Mouse (Mus musculus) limb, embryonic 15.5 days (tissue): ENCODE measurements at regions not wholly inside any gene's neighbourhood (a gene's known extent, or its start where the extent isn't known, plus 50 kb on each side); places are given as distances from the start of the nearest gene placed in this dataset.

Experiments
- ATAC-seq: fragments of 200-750 bp; cut with Nextera tagmentation; 2 replicates; pipeline ENCODE4 v1.8.0; 2017; ENCODE audit warnings: low read depth, moderate TSS enrichment; ENCODE audit not compliant: insufficient number of reproducible peaks, low FRiP score, low TSS enrichment
- H3K27ac ChIP-seq: fragments of 300-500 bp; sonication (generic); 2 replicates; pipeline ENCODE4 v1.5.1; 2015; ENCODE audit warnings: moderate library complexity, mild to moderate bottlenecking, inconsistent platforms
- H3K27me3 ChIP-seq: fragments of 300-500 bp; sonication (generic); 2 replicates; pipeline ENCODE4 v1.6.1; 2015; ENCODE audit warnings: inconsistent platforms
- H3K36me3 ChIP-seq: fragments of 300-500 bp; sonication (generic); 2 replicates; pipeline ENCODE4 v1.6.1; 2015; ENCODE audit warnings: inconsistent platforms
- H3K4me1 ChIP-seq: fragments of 300-500 bp; sonication (generic); 2 replicates; pipeline ENCODE4 v1.6.1; 2015; ENCODE audit warnings: inconsistent platforms
- H3K4me2 ChIP-seq: fragments of 300-500 bp; sonication (generic); 2 replicates; pipeline ENCODE4 v1.6.1; 2015; ENCODE audit warnings: mild to moderate bottlenecking, inconsistent platforms
- H3K4me3 ChIP-seq: fragments of 300-500 bp; sonication (generic); 2 replicates; pipeline ENCODE4 v1.5.1; 2015; ENCODE audit warnings: mild to moderate bottlenecking, inconsistent platforms
- H3K9ac ChIP-seq: fragments of 300-500 bp; sonication (generic); 2 replicates; pipeline ENCODE4 v1.6.1; 2015; ENCODE audit warnings: inconsistent platforms
- H3K9me3 ChIP-seq: fragments of 300-500 bp; sonication (generic); 2 replicates; pipeline ENCODE4 v1.6.1; 2016; ENCODE audit warnings: inconsistent platforms
- WGBS: fragments of 180-500 bp; shearing (Covaris S2); methylation state at CpG from one replicate; pipeline ENCODE4 v1.1.7; 2015; 5-methylcytosine and 5-hydroxymethylcytosine counted together

DNA sequence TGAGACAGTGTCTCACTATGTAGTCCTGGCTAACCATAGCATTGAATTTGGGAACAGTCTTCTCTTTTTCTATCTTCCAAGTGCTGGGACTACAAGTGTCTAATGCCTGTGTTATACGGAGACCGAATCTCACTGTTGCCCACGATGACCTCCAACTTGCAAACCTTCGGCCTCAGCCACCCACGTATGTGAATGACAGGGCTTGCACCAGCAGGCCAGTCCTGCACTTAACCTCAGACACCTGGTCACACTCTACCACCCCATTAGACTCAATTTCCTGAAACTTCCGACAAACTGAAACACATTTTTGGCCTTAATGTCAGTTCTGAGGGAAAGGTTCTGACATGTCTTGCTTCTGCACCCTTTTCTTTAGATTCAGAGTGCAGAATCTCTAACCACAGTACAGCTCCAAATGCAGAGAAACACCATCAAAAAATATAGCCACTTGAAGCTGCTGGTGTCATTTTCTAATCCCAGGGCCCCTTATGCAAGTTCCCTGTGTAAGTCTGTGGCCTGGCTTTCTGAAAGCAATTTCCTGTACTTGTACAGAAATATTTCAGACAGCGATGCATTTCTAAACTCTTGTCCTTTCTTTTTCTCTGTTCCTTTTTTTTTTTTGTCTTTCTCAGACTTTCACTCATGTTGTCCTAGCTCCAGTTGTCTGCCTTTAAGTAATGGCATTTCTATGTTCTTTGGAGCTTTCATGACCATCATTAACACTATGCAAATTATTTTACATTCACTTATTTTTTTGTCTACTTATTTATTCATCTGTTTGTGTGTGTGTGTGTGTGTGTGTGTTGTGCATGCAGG, 97.8 kb downstream of the Tmsb4x start:
- Histone ChIP-seq H3K9me3 (no peaks in the 10 kb centered on the region), H3K4me2 (no peak overlapping the region), H3K36me3 (no peaks in the 10 kb centered on the region), H3K27ac (no peak overlapping the region), H3K27me3 (peaks cover 9% of the 10 kb centered on the region; the same call in 1 of the 2 replicates), H3K4me3 (no peak overlapping the region), H3K4me1 (no peaks in the 10 kb centered on the region), H3K9ac (no peak overlapping the region)
- 78% methylated on average over 7 of the region's 7 CpGs for WGBS
- no peak for ATAC-seq

- ATAC-seq: no peak
- Histone ChIP-seq H3K27ac (no peak overlapping the region), H3K4me2 (no peak overlapping the region), H3K4me3 (no peak overlapping the region), H3K9me3 (no peaks in the 10 kb centered on the region), H3K4me1 (no peaks in the 10 kb centered on the region), H3K9ac (no peak overlapping the region), H3K27me3 (peaks cover 23% of the 10 kb centered on the region; the same call in 1 of the 2 replicates), H3K36me3 (no peaks in the 10 kb centered on the region)
- WGBS: 75% methylated on average over 6 of the region's 6 CpGs
Observed at GRCm38 (mm10) chrX:167108356-167108755, 100.8 kb downstream of the Tmsb4x start.

- ATAC-seq: no peak
- no peak overlapping the region for H3K4me2 ChIP-seq
- no peak overlapping the region for H3K4me3 ChIP-seq
- H3K36me3 ChIP-seq: no peaks in the 10 kb centered on the region
- no peak overlapping the region for H3K27ac ChIP-seq
- peaks cover 24% of the 10 kb centered on the region; the same call in 1 of the 2 replicates for H3K27me3 ChIP-seq
- 76% methylated on average over 4 of the region's 4 CpGs for WGBS
- no peaks in the 10 kb centered on the region for H3K9me3 ChIP-seq
- no peak overlapping the region for H3K9ac ChIP-seq
- H3K4me1 ChIP-seq: no peaks in the 10 kb centered on the region
Observed at GRCm38 (mm10) chrX:167107469-167107868, 101.6 kb downstream of the Tmsb4x start.

DNA sequence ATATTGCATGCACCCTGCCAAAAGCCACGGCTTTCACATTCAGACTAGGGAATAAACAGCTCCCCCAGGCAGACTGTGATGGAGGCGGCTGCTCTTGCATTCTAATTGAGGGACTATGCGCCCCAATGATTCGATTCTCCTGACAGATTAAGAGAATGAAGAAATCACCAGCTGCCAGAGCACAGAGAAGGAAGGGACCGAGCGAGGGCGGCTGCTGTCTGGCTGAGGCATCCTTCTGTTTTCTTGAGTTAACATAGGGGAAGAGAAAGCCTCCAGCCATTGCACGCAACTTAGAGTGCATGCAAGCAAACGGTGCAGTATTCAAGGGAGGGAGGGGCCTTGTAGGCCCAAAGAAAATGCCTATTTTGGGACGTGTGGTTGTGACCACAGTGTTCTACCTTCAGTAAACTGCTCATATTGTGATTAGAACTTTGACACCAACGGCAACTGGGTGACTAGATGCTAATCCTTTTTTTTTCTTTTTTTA, 103.1 kb downstream of the Tmsb4x start:
- H3K4me1 ChIP-seq: no peaks in the 10 kb centered on the region
- no peak overlapping the region for H3K4me2 ChIP-seq
- no peak overlapping the region for H3K9ac ChIP-seq
- H3K9me3 ChIP-seq: no peaks in the 10 kb centered on the region
- no peak overlapping the region for H3K4me3 ChIP-seq
- peaks cover 28% of the 10 kb centered on the region; the same call in 1 of the 2 replicates for H3K27me3 ChIP-seq
- ATAC-seq: no peak
- WGBS: 61% methylated on average over 11 of the region's 11 CpGs
- H3K36me3 ChIP-seq: no peaks in the 10 kb centered on the region
- H3K27ac ChIP-seq: no peak overlapping the region

- 64% methylated on average over 4 of the region's 4 CpGs for WGBS
- Histone ChIP-seq H3K36me3 (no peaks in the 10 kb centered on the region), H3K27ac (no peak overlapping the region), H3K4me1 (no peaks in the 10 kb centered on the region), H3K4me3 (no peak overlapping the region), H3K4me2 (no peak overlapping the region), H3K27me3 (peaks cover 28% of the 10 kb centered on the region; the same call in 1 of the 2 replicates), H3K9ac (no peak overlapping the region), H3K9me3 (no peaks in the 10 kb centered on the region)
- ATAC-seq: no peak
Observed at GRCm38 (mm10) chrX:167105354-167105753, 103.8 kb downstream of the Tmsb4x start.

DNA sequence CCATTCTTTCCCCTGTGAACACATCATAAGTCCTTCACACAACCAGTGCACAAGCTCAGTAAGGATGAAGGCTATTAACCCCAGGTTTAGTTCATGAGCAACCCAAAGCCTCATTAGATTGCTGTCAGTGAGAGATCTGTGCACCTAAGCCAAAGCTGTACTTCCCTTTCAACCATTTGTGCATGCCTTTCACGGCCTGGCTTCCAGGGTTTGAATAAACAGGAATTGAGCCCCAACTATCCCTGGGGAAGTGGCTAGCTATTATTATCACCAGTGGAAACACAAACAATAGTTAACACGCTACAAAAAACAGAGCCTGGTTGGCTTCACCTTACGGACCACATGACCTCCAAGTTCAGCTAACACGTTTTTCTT, 104.9 kb downstream of the Tmsb4x start:
- Histone ChIP-seq H3K9ac (no peak overlapping the region), H3K4me2 (no peak overlapping the region), H3K36me3 (no peaks in the 10 kb centered on the region), H3K27ac (no peak overlapping the region; the same call in 1 of the 2 replicates), H3K4me3 (no peak overlapping the region), H3K27me3 (peaks cover 36% of the 10 kb centered on the region), H3K4me1 (no peaks in the 10 kb centered on the region), H3K9me3 (no peaks in the 10 kb centered on the region)
- WGBS: 56% methylated on average over 4 of the region's 4 CpGs
- no peak for ATAC-seq

GRCm38 (mm10) chrX:167103501-167104246, 105.4 kb downstream of the Tmsb4x start:
- ATAC-seq: no peak
- Histone ChIP-seq H3K4me2 (no peak overlapping the region), H3K4me1 (no peaks in the 10 kb centered on the region)

DNA sequence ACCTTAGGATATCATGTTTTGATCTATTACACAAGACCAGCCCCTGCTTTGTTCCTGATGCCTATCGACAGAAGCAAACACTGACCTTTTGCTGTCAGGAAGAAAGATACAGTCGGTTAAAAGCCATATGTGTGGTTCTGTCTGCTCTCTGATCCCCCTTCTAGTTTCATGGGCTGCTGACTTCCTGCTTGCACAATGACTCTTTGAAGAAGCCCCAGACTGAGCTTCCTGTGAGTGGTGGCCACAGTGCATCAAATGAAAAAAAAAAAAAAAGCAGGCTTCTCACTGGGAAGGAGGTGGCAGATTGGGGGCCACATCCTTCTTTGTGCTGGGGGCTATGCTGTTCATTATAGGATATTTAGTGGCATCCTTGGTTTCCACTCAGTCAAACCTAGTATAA, 107.2 kb downstream of the Tmsb4x start:
- Histone ChIP-seq H3K9ac (no peak overlapping the region), H3K4me2 (no peak overlapping the region), H3K4me3 (no peak overlapping the region), H3K36me3 (no peaks in the 10 kb centered on the region), H3K4me1 (no peaks in the 10 kb centered on the region), H3K9me3 (no peaks in the 10 kb centered on the region), H3K27me3 (peaks cover 27% of the 10 kb centered on the region), H3K27ac (no peak overlapping the region)
- 60% methylated on average over 2 of the region's 2 CpGs for WGBS
- no peak for ATAC-seq

More at GRCm38 (mm10) chrX:167103501-167104246, 105.4 kb downstream of the Tmsb4x start:
- H3K27me3 ChIP-seq: peaks cover 36% of the 10 kb centered on the region
- H3K9me3 ChIP-seq: no peaks in the 10 kb centered on the region
- no peak overlapping the region; the same call in 1 of the 2 replicates for H3K27ac ChIP-seq
- no peaks in the 10 kb centered on the region for H3K36me3 ChIP-seq
- WGBS: 48% methylated on average over 12 of the region's 12 CpGs
- H3K4me3 ChIP-seq: no peak overlapping the region
- no peak overlapping the region for H3K9ac ChIP-seq

GRCm38 (mm10) chrX:167099411-167099810, 109.7 kb downstream of the Tmsb4x start:
- H3K4me2 ChIP-seq: no peak overlapping the region

GRCm38 (mm10) chrX:167098914-167099313, 110.2 kb downstream of the Tmsb4x start:
- no peak overlapping the region for H3K27ac ChIP-seq
- 68% methylated on average over 3 of the region's 3 CpGs for WGBS
- no peak overlapping the region for H3K4me2 ChIP-seq
- H3K9me3 ChIP-seq: no peaks in the 10 kb centered on the region
- no peaks in the 10 kb centered on the region for H3K4me1 ChIP-seq
- ATAC-seq: no peak
- peaks cover 21% of the 10 kb centered on the region for H3K27me3 ChIP-seq
- H3K9ac ChIP-seq: no peak overlapping the region
- no peak overlapping the region for H3K4me3 ChIP-seq
- H3K36me3 ChIP-seq: no peaks in the 10 kb centered on the region

More at GRCm38 (mm10) chrX:167099411-167099810, 109.7 kb downstream of the Tmsb4x start:
- Histone ChIP-seq H3K36me3 (no peaks in the 10 kb centered on the region), H3K9me3 (no peaks in the 10 kb centered on the region), H3K4me3 (no peak overlapping the region), H3K27ac (no peak overlapping the region), H3K27me3 (peaks cover 25% of the 10 kb centered on the region), H3K9ac (no peak overlapping the region), H3K4me1 (no peaks in the 10 kb centered on the region)
- ATAC-seq: no peak
- WGBS: 43% methylated on average over 6 of the region's 6 CpGs

DNA sequence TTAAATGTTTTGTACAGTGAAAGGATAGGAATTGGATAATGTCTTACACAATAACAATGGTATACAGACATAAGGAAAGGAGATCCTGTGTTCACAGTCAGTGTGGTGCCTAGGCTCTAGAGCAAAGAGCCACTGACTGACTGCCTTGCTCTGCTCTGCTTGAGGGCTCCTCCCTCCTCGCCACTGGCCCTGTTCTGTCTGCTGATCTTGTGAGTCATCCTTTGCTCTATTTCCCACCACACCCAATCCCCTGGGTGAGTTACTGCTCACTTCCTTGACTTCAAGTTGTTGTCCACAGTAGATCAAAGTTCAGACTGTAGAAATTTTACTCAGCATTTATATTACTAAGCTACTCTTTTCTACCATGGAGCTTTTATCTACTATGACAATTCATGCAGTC, 117.3 kb downstream of the Tmsb4x start:
- Histone ChIP-seq H3K9me3 (no peaks in the 10 kb centered on the region), H3K4me3 (no peak overlapping the region), H3K9ac (no peak overlapping the region), H3K27ac (no peak overlapping the region), H3K27me3 (peaks cover 7% of the 10 kb centered on the region; the same call in 1 of the 2 replicates), H3K36me3 (no peaks in the 10 kb centered on the region), H3K4me2 (no peak overlapping the region), H3K4me1 (no peaks in the 10 kb centered on the region)
- WGBS: 59% methylated on average over 1 of the region's 1 CpGs
- ATAC-seq: no peak

DNA sequence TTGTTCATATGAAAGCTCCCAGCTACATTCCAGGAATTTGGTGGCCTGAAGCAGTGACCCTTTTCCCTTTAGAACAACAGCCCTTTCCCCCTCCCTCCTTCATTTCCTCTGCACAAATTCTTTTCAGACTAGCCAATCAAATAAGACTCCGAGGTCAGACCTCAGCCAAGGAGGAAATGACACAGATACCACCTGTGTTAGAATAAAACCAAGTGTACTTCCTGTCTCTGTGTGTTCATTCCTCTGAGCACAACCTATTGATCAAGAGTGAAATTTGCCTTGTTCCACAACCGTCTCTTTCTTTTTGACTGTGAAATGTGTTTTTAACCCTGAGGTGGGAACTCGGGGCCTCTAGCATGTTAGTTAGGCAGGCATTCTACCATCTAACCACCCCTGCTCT, 120.2 kb downstream of the Tmsb4x start:
- WGBS: 58% methylated on average over 3 of the region's 3 CpGs

More for the DNA sequence above, 120.2 kb downstream of the Tmsb4x start:
- no peaks in the 10 kb centered on the region for H3K9me3 ChIP-seq
- H3K4me2 ChIP-seq: no peak overlapping the region
- no peak overlapping the region for H3K9ac ChIP-seq
- H3K4me1 ChIP-seq: no peaks in the 10 kb centered on the region
- ATAC-seq: no peak
- H3K4me3 ChIP-seq: no peak overlapping the region
- no peaks in the 10 kb centered on the region for H3K36me3 ChIP-seq
- H3K27ac ChIP-seq: no peak overlapping the region
- H3K27me3 ChIP-seq: peaks cover 4% of the 10 kb centered on the region; the same call in 1 of the 2 replicates
